Mouse (Mus musculus) G1E (cell line): Measurements from ENCODE around the gene Plcxd2. TPM values are rescaled to one million over a fixed set of nuclear protein-coding genes. Genes with fewer than 3 reads are reported as not detected.

Experiments
- ATAC-seq: 2 replicates; pipeline ENCODE4 v1.8.0; 2016; ENCODE audit warnings: mild to moderate bottlenecking; ENCODE audit not compliant: insufficient number of reproducible peaks, poor library complexity, low FRiP score, severe bottlenecking; ENCODE audit errors: extremely low read depth
- DNase-seq: peaks from one replicate; pipeline ENCODE4 v3.0.0; 2012; ENCODE audit warnings: low spot score
- H3K27me3 ChIP-seq: 2 replicates; pipeline ENCODE4 v1.6.1; 2012; ENCODE audit warnings: mild to moderate bottlenecking, low read length, inconsistent platforms; ENCODE audit not compliant: insufficient read depth
- H3K36me3 ChIP-seq: replicated peaks from 2 replicates; pipeline ENCODE3; 2012; ENCODE audit warnings: mild to moderate bottlenecking, inconsistent platforms
- H3K4me1 ChIP-seq: 2 replicates; pipeline ENCODE4 v1.6.1; 2012; ENCODE audit warnings: low read depth, low read length, inconsistent platforms, mixed read lengths; ENCODE audit not compliant: insufficient read depth
- H3K4me3 ChIP-seq: 2 replicates; pipeline ENCODE4 v1.5.1; 2012; ENCODE audit warnings: low read depth, mild to moderate bottlenecking, inconsistent platforms, low read length, moderate library complexity, mixed read lengths
- H3K9me3 ChIP-seq: replicated peaks from 2 replicates; pipeline ENCODE4 v1.6.1; 2012; ENCODE audit warnings: inconsistent platforms
- CTCF ChIP-seq: IDR thresholded peaks from 2 replicates; pipeline ENCODE4 v1.5.1; 2012; ENCODE audit warnings: low read depth, low read length, inconsistent platforms, mixed read lengths
- GATA1 ChIP-seq: IDR thresholded peaks from 2 replicates; pipeline ENCODE4 v1.6.1; 2012; ENCODE audit warnings: borderline replicate concordance, low read length, inconsistent platforms, mixed read lengths
- GATA2 ChIP-seq: IDR thresholded peaks from 2 replicates; pipeline ENCODE4 v1.6.1; 2012; ENCODE audit warnings: low read depth, low read length, inconsistent platforms, borderline replicate concordance
- POLR2AphosphoS5 ChIP-seq: IDR thresholded peaks from 2 replicates; pipeline ENCODE4 v1.6.1; 2012; ENCODE audit warnings: low read depth, low read length, inconsistent platforms; ENCODE audit not compliant: insufficient replicate concordance
- TAL1 ChIP-seq: conservative IDR thresholded peaks from 2 replicates; pipeline ENCODE4 v1.6.1; 2012; ENCODE audit warnings: low read depth, low read length, inconsistent platforms, mixed read lengths
- polyA plus RNA-seq: library from polyadenylated mRNA; stranded (reverse); fragments of >175 nt; gene quantifications from 2 replicates; pipeline ENCODE4 v1.2.3, GENCODE M21; 2012
- total RNA-seq, 2 experiments: library from RNA; stranded (forward) in 1 of 2; stranded (reverse) in 1 of 2; fragments of 200-1000 nt in 1 of 2; fragments of >200 nt in 1 of 2; fragmentation: Nextera tagmentation in 1 of 2; gene quantifications; 2 replicates each; pipeline ENCODE4 v1.2.3; 2014 to 2017

The Plcxd2 gene
- total and polyA plus RNA-seq, 3 experiments, result 0.11 TPM; not detected in 2

GRCm38 (mm10) chr16:45998231-45998630 is 11.8 kb downstream of the Plcxd2 start:
- no peaks in the 10 kb centered on the region for H3K27me3 ChIP-seq
- H3K4me1 ChIP-seq, result no peaks in the 10 kb centered on the region
- peaks cover 16% of the 10 kb centered on the region for H3K9me3 ChIP-seq
- no peak for TF ChIP-seq GATA2
- TF ChIP-seq TAL1, result no peak
- no peak for TF ChIP-seq CTCF
- TF ChIP-seq GATA1, result no peak
- no peak for TF ChIP-seq POLR2AphosphoS5
- no peak overlapping the region for H3K4me3 ChIP-seq
- no peak for ATAC-seq
- H3K36me3 ChIP-seq, result no peaks in the 10 kb centered on the region
- no peak for DNase-seq

GRCm38 (mm10) chr16:45990901-45991676 is 18.9 kb downstream of the Plcxd2 start:
- ATAC-seq (no peak), DNase-seq (no peak)
- H3K4me3 ChIP-seq, result no peak overlapping the region
- H3K36me3 ChIP-seq, result no peaks in the 10 kb centered on the region
- H3K27me3 ChIP-seq, result no peaks in the 10 kb centered on the region
- H3K9me3 ChIP-seq, result 0 out of 2 replicates have a peak, but pooled peaks cover 2% of the 10 kb centered on the region
- no peak for TF ChIP-seq GATA2
- TF ChIP-seq CTCF, result no peak
- no peak for TF ChIP-seq POLR2AphosphoS5
- H3K4me1 ChIP-seq, result no peaks in the 10 kb centered on the region

- no peaks in the 10 kb centered on the region for H3K4me1 ChIP-seq
- DNase-seq (no peak), ATAC-seq (no peak)
- H3K36me3 ChIP-seq, result no peaks in the 10 kb centered on the region
- no peaks in the 10 kb centered on the region; the same call in 1 of the 2 replicates for H3K9me3 ChIP-seq
- no peak overlapping the region for H3K4me3 ChIP-seq
- no peaks in the 10 kb centered on the region for H3K27me3 ChIP-seq
- TF ChIP-seq TAL1, result no peak
- no peak for TF ChIP-seq GATA1
- no peak for TF ChIP-seq CTCF
- TF ChIP-seq GATA2, result no peak
- TF ChIP-seq POLR2AphosphoS5, result no peak
Observed at GRCm38 (mm10) chr16:45986236-45986635, 23.8 kb downstream of the Plcxd2 start.

- DNase-seq (no peak), ATAC-seq (no peak)
- Histone ChIP-seq H3K4me3 (no peak overlapping the region), H3K27me3 (no peaks in the 10 kb centered on the region), H3K4me1 (no peaks in the 10 kb centered on the region), H3K9me3 (peaks cover 5% of the 10 kb centered on the region), H3K36me3 (no peaks in the 10 kb centered on the region)
- TF ChIP-seq GATA2 (no peak), POLR2AphosphoS5 (no peak), GATA1 (no peak), TAL1 (no peak), CTCF (no peak)
Observed at GRCm38 (mm10) chr16:45984610-45985606, 25.1 kb downstream of the Plcxd2 start.

GRCm38 (mm10) chr16:45976251-45976650 is 33.8 kb downstream of the Plcxd2 start:
- Histone ChIP-seq H3K36me3 (no peaks in the 10 kb centered on the region), H3K4me1 (no peaks in the 10 kb centered on the region), H3K27me3 (no peaks in the 10 kb centered on the region), H3K4me3 (no peak overlapping the region), H3K9me3 (peaks cover 17% of the 10 kb centered on the region)
- no peak for TF ChIP-seq TAL1
- no peak for TF ChIP-seq GATA1
- TF ChIP-seq CTCF, result no peak
- no peak for ATAC-seq
- DNase-seq, result no peak

GRCm38 (mm10) chr16:45973959-45974686 is 35.9 kb downstream of the Plcxd2 start:
- Histone ChIP-seq H3K9me3 (peaks cover 11% of the 10 kb centered on the region), H3K4me1 (no peaks in the 10 kb centered on the region), H3K27me3 (no peaks in the 10 kb centered on the region), H3K36me3 (no peaks in the 10 kb centered on the region), H3K4me3 (no peak overlapping the region)
- DNase-seq, result no peak
- no peak for ATAC-seq
- TF ChIP-seq CTCF (no peak), TAL1 (no peak), GATA2 (no peak), POLR2AphosphoS5 (no peak), GATA1 (no peak)
